17 mouse cellular contexts compared by ENCODE assay signal in genomic region chr13:47056126-47056525, GRCm38 (mm10). TPM values are rescaled to one million over a fixed set of nuclear protein-coding genes. Genes with fewer than 3 reads are reported as not detected.
A peak's percentile ranks its signal among the peaks of the same experiment; 100 is the strongest.
DNase-seq lines count a peak whose midpoint lies in the region; ATAC-seq lines count a peak whose summit lies in the region.
"Had no signal": no experiment of that assay in that cellular context is flagged by ENCODE, and none has a peak within 500 bp of the region (broad histone marks: within the 10 kb centered on the region; RNA-seq: fewer than 3 reads in every experiment).

No protein-coding gene starts in this region.

- no peak for ATAC-seq in kidney, embryonic 15.5 days (replicated peaks; ENCODE audit: low FRiP score)
- ATAC-seq: forebrain, embryonic 13.5 days; inflammation-experienced regulatory T-cells, adult 6 months had no signal

- H3K4me2 ChIP-seq in kidney, embryonic 15.5 days = no peak overlapping the region
- H3K4me2 ChIP-seq: forebrain, embryonic 13.5 days; heart, embryonic 12.5 days; neural tube, embryonic 13.5 days; stomach, embryonic 15.5 days had no signal

- no peak overlapping the region for H3K9ac ChIP-seq in kidney, embryonic 15.5 days
- H3K9ac ChIP-seq: forebrain, embryonic 13.5 days; heart, embryonic 12.5 days; neural tube, embryonic 13.5 days; stomach, embryonic 15.5 days had no signal

- no peaks in the 10 kb centered on the region for H3K9me3 ChIP-seq in kidney, embryonic 15.5 days (replicated peaks)
- H3K9me3 ChIP-seq: forebrain, embryonic 13.5 days; heart, embryonic 12.5 days; limb, embryonic 10.5 days; neural tube, embryonic 13.5 days; stomach, embryonic 15.5 days had no signal

- no peak overlapping the region for H3K27ac ChIP-seq in kidney, embryonic 15.5 days
- H3K27ac ChIP-seq: forebrain, embryonic 13.5 days; limb, embryonic 10.5 days; neural tube, embryonic 13.5 days; stomach, embryonic 15.5 days had no signal

- peak; percentile 39 for DNase-seq in left cerebral cortex, adult 11 months (ENCODE audit: low spot score)
- no peak for DNase-seq in left cerebral cortex, postnatal 4 days
- DNase-seq in layer of hippocampus, adult 18-20 months (ENCODE audit: low spot score in 2 of 2) = peak; percentile 23 to 55
- peak; percentile 72 for DNase-seq in right cerebral cortex, adult 18-20 months
- peak; percentile 80 for DNase-seq in thymus, postnatal 4 days
- no peak for DNase-seq in cerebellum, postnatal 36 days
- DNase-seq in testis, postnatal 14 days (ENCODE audit: low spot score) = no peak
- DNase-seq: adrenal gland, adult 2 months; cerebellum, postnatal 14 days; lung, postnatal 14 days had no signal

- H3K4me3 ChIP-seq in kidney, embryonic 15.5 days (replicated peaks) = no peak overlapping the region
- H3K4me3 ChIP-seq: forebrain, embryonic 13.5 days; heart, embryonic 12.5 days; limb, embryonic 10.5 days; neural tube, embryonic 13.5 days; stomach, embryonic 15.5 days had no signal

- H3K27me3 ChIP-seq in kidney, embryonic 15.5 days = no peaks in the 10 kb centered on the region
- H3K27me3 ChIP-seq: forebrain, embryonic 13.5 days; heart, embryonic 12.5 days; neural tube, embryonic 13.5 days; stomach, embryonic 15.5 days had no signal

- peaks cover 59% of the 10 kb centered on the region for H3K36me3 ChIP-seq in kidney, embryonic 15.5 days

- WGBS in kidney, embryonic 15.5 days = 93% methylated on average over 11 of the region's 11 CpGs

- intact Hi-C loops in left cerebral cortex, postnatal 4 days (cut with DNase I) = no loop called here

- H3K4me1 ChIP-seq in kidney, embryonic 15.5 days = peaks cover 3% of the 10 kb centered on the region; the same call in 1 of the 2 replicates
- H3K4me1 ChIP-seq: heart, embryonic 12.5 days; limb, embryonic 10.5 days; neural tube, embryonic 13.5 days; stomach, embryonic 15.5 days had no signal

RNA-seq across cellular contexts. Expression of gene Tpmt, which starts 11.6 kb away (rescaled TPM):
- total RNA-seq in left cerebral cortex, postnatal 4 days (2021) = 10 to 100 TPM; 11.8 to 14.8 TPM
- 10 to 100 TPM; 11.7 to 12.3 TPM for total RNA-seq in layer of hippocampus, adult 18-20 months (2021)
- 29.1 and 31.7 TPM in 2 replicates for polyA plus RNA-seq in kidney, embryonic 15.5 days (2015; fragmentation: Nextera tagmentation; extraction: Ambion mirVana)

RNA-seq across cellular contexts. Expression of gene Kdm1b, which starts 12.8 kb away (rescaled TPM):
- 10 to 100 TPM; 23.8 to 34.7 TPM for total RNA-seq in left cerebral cortex, postnatal 4 days (2021)
- 10 to 100 TPM in 1 of 2 experiments, 1 to 10 TPM in 1; 8.0 to 11.7 TPM for total RNA-seq in layer of hippocampus, adult 18-20 months (2021)
- polyA plus RNA-seq in kidney, embryonic 15.5 days (2015; fragmentation: Nextera tagmentation; extraction: Ambion mirVana) = 11.7 and 11.8 TPM in 2 replicates

RNA-seq across cellular contexts. Expression of gene Nhlrc1, which starts 41.5 kb away (rescaled TPM):
- total RNA-seq in left cerebral cortex, postnatal 4 days (2021) = 10 to 100 TPM; 13.8 to 14.9 TPM
- total RNA-seq in layer of hippocampus, adult 18-20 months (2021) = 10 to 100 TPM; 20.0 to 20.2 TPM
- 3.5 and 3.6 TPM in 2 replicates for polyA plus RNA-seq in kidney, embryonic 15.5 days (2015; fragmentation: Nextera tagmentation; extraction: Ambion mirVana)

RNA-seq across cellular contexts. Expression of gene Dek, which starts 49.9 kb away (rescaled TPM):
- 10 to 100 TPM; 60.4 to 65.4 TPM for total RNA-seq in left cerebral cortex, postnatal 4 days (2021)
- 10 to 100 TPM; 45.1 to 45.8 TPM for total RNA-seq in layer of hippocampus, adult 18-20 months (2021)
- polyA plus RNA-seq in kidney, embryonic 15.5 days (2015; fragmentation: Nextera tagmentation; extraction: Ambion mirVana) = 286 and 301 TPM in 2 replicates

Comparison
In these comparisons a context has a peak if more than half of its experiments do, and no peak if none do; other contexts are left out.
1. DNase-seq: peak in left cerebral cortex, adult 11 months (single experiment), layer of hippocampus, adult 18-20 months (2 of 2), right cerebral cortex, adult 18-20 months (single experiment) and thymus, postnatal 4 days (single experiment); none in left cerebral cortex, postnatal 4 days (single experiment), cerebellum, postnatal 36 days (0 of 2) and testis, postnatal 14 days (single experiment).